Mouse (Mus musculus) heart, embryonic 16.5 days (tissue): ENCODE data around the gene Zbtb43. TPM values are rescaled to one million over a fixed set of nuclear protein-coding genes. Genes with fewer than 3 reads are reported as not detected.

Experiments used
- ATAC-seq: fragments of 200-750 bp; cut with Nextera tagmentation; replicated peaks from 2 replicates; pipeline ENCODE4 v1.8.0; 2017; ENCODE audit warnings: moderate number of reproducible peaks; ENCODE audit not compliant: insufficient read depth, low FRiP score; ENCODE audit errors: extremely low read depth
- H3K27ac ChIP-seq: fragments of 300-500 bp; sonication (generic); 2 replicates; pipeline ENCODE4 v1.5.1; 2014; ENCODE audit warnings: mild to moderate bottlenecking, low read length, control low read depth, moderate library complexity
- H3K27me3 ChIP-seq: fragments of 300-500 bp; sonication (generic); 2 replicates; pipeline ENCODE4 v1.6.1; 2014; ENCODE audit warnings: low read length, mixed read lengths; ENCODE audit not compliant: control insufficient read depth, insufficient read depth
- H3K36me3 ChIP-seq: fragments of 300-500 bp; sonication (generic); 2 replicates; pipeline ENCODE4 v1.6.1; 2014; ENCODE audit not compliant: control insufficient read depth, insufficient read depth
- H3K4me1 ChIP-seq: fragments of 300-500 bp; sonication (generic); 2 replicates; pipeline ENCODE4 v1.6.1; 2014; ENCODE audit warnings: low read length, mixed read lengths; ENCODE audit not compliant: control insufficient read depth, insufficient read depth
- H3K4me2 ChIP-seq: fragments of 300-500 bp; sonication (generic); 2 replicates; pipeline ENCODE4 v1.6.1; 2014; ENCODE audit warnings: low read depth, mild to moderate bottlenecking, control low read depth, low read length
- H3K4me3 ChIP-seq: fragments of 300-500 bp; sonication (generic); 2 replicates; pipeline ENCODE4 v1.5.1; 2014; ENCODE audit warnings: mild to moderate bottlenecking, control low read depth, low read length
- H3K9ac ChIP-seq: fragments of 300-500 bp; sonication (generic); 2 replicates; pipeline ENCODE4 v1.6.1; 2014; ENCODE audit warnings: low read length, control low read depth
- H3K9me3 ChIP-seq: fragments of 300-500 bp; sonication (generic); replicated peaks from 2 replicates; pipeline ENCODE4 v1.6.1; 2016; ENCODE audit warnings: low read length; ENCODE audit not compliant: control insufficient read depth
- WGBS: fragments of 180-500 bp; shearing (Covaris S2); extraction: QIAGEN DNeasy Blood & Tissue Kit; methylation state at CpG from one replicate; pipeline ENCODE4 v1.1.7; 2014; 5-methylcytosine and 5-hydroxymethylcytosine counted together
- polyA plus RNA-seq: library from polyadenylated mRNA; unstranded; fragments of >200 nt; fragmentation: Nextera tagmentation; extraction: Ambion mirVana; gene quantifications from 2 replicates; pipeline ENCODE4 v1.2.1, GENCODE M21; 2015

Zbtb43 gene
- polyA plus RNA-seq, 1 experiment from 2014 or later = 13.3 TPM

GRCm38 (mm10) chr2:33449119-33449873 lies 19.1 kb downstream of the Zbtb43 start:
- no peak for ATAC-seq
- Histone ChIP-seq H3K27me3 (no peaks in the 10 kb centered on the region), H3K4me3 (no peak overlapping the region), H3K4me2 (no peak overlapping the region), H3K27ac (no peak overlapping the region), H3K4me1 (peaks cover 25% of the 10 kb centered on the region), H3K36me3 (peaks cover 25% of the 10 kb centered on the region), H3K9me3 (no peaks in the 10 kb centered on the region), H3K9ac (no peak overlapping the region)
- WGBS = 90% methylated on average over 22 of the region's 22 CpGs

- Histone ChIP-seq H3K27me3 (no peaks in the 10 kb centered on the region), H3K4me2 (no peak overlapping the region), H3K27ac (no peak overlapping the region), H3K4me1 (peaks cover 17% of the 10 kb centered on the region), H3K9ac (no peak overlapping the region), H3K36me3 (peaks cover 12% of the 10 kb centered on the region), H3K9me3 (no peaks in the 10 kb centered on the region), H3K4me3 (no peak overlapping the region)
- no peak for ATAC-seq
- 57% methylated on average over 1 of the region's 1 CpGs for WGBS
Measured at GRCm38 (mm10) chr2:33446796-33447195, 21.6 kb downstream of the Zbtb43 start.

- Histone ChIP-seq H3K4me2 (no peak overlapping the region), H3K27me3 (no peaks in the 10 kb centered on the region), H3K4me1 (peaks cover 17% of the 10 kb centered on the region), H3K27ac (no peak overlapping the region), H3K36me3 (peaks cover 12% of the 10 kb centered on the region), H3K4me3 (no peak overlapping the region), H3K9me3 (no peaks in the 10 kb centered on the region), H3K9ac (no peak overlapping the region)
- ATAC-seq = no peak
- 93% methylated on average over 5 of the region's 5 CpGs for WGBS
Measured at GRCm38 (mm10) chr2:33445741-33446140, 22.6 kb downstream of the Zbtb43 start.

- H3K9me3 ChIP-seq = no peaks in the 10 kb centered on the region
- no peak overlapping the region for H3K4me3 ChIP-seq
- no peak overlapping the region for H3K9ac ChIP-seq
- H3K4me1 ChIP-seq = peaks cover 18% of the 10 kb centered on the region
- H3K4me2 ChIP-seq = no peak overlapping the region
- no peak for ATAC-seq
- 0 out of 2 replicates have a peak, but pooled peaks cover 2% of the 10 kb centered on the region for H3K27me3 ChIP-seq
- peaks cover 8% of the 10 kb centered on the region for H3K36me3 ChIP-seq
- H3K27ac ChIP-seq = peak overlapping the region; percentile 57
Measured at GRCm38 (mm10) chr2:33444862-33445261, 23.5 kb downstream of the Zbtb43 start.

- no peak overlapping the region for H3K4me3 ChIP-seq
- WGBS = 16% methylated on average over 5 of the region's 5 CpGs
- H3K27me3 ChIP-seq = 0 out of 2 replicates have a peak, but pooled peaks cover 2% of the 10 kb centered on the region
- no peaks in the 10 kb centered on the region for H3K9me3 ChIP-seq
- H3K4me1 ChIP-seq = peaks cover 20% of the 10 kb centered on the region
- H3K4me2 ChIP-seq = no peak overlapping the region
- H3K9ac ChIP-seq = no peak overlapping the region
- H3K27ac ChIP-seq = peak overlapping the region; percentile 63
- ATAC-seq = peak; percentile 90
- H3K36me3 ChIP-seq = peaks cover 3% of the 10 kb centered on the region; the same call in 1 of the 2 replicates
Measured at GRCm38 (mm10) chr2:33444358-33444757, 24.0 kb downstream of the Zbtb43 start.

GRCm38 (mm10) chr2:33442701-33443100 lies 25.7 kb downstream of the Zbtb43 start:
- Histone ChIP-seq H3K4me1 (peaks cover 20% of the 10 kb centered on the region), H3K4me2 (no peak overlapping the region), H3K9me3 (no peaks in the 10 kb centered on the region), H3K27ac (no peak overlapping the region), H3K36me3 (no peaks in the 10 kb centered on the region), H3K4me3 (no peak overlapping the region), H3K27me3 (0 out of 2 replicates have a peak, but pooled peaks cover 2% of the 10 kb centered on the region), H3K9ac (no peak overlapping the region)
- 43% methylated on average over 4 of the region's 4 CpGs for WGBS
- no peak for ATAC-seq

- Histone ChIP-seq H3K9ac (no peak overlapping the region), H3K4me3 (no peak overlapping the region), H3K36me3 (no peaks in the 10 kb centered on the region), H3K4me1 (peaks cover 22% of the 10 kb centered on the region), H3K4me2 (no peak overlapping the region), H3K27ac (no peak overlapping the region), H3K9me3 (no peaks in the 10 kb centered on the region), H3K27me3 (0 out of 2 replicates have a peak, but pooled peaks cover 2% of the 10 kb centered on the region)
- no peak for ATAC-seq
- WGBS = 42% methylated on average over 4 of the region's 4 CpGs
Measured at GRCm38 (mm10) chr2:33440893-33441292, 27.5 kb downstream of the Zbtb43 start.

- Histone ChIP-seq H3K4me3 (no peak overlapping the region), H3K9ac (no peak overlapping the region), H3K4me1 (peaks cover 23% of the 10 kb centered on the region), H3K9me3 (no peaks in the 10 kb centered on the region), H3K27ac (no peak overlapping the region), H3K36me3 (no peaks in the 10 kb centered on the region), H3K4me2 (no peak overlapping the region), H3K27me3 (0 out of 2 replicates have a peak, but pooled peaks cover 2% of the 10 kb centered on the region)
- WGBS = 29% methylated on average over 9 of the region's 9 CpGs
- ATAC-seq = no peak
Measured at GRCm38 (mm10) chr2:33439980-33440670, 28.2 kb downstream of the Zbtb43 start.

- no peak overlapping the region for H3K27ac ChIP-seq
- H3K4me1 ChIP-seq = peaks cover 16% of the 10 kb centered on the region
- H3K9ac ChIP-seq = no peak overlapping the region
Measured at GRCm38 (mm10) chr2:33439471-33439881, 28.9 kb downstream of the Zbtb43 start.

More at GRCm38 (mm10) chr2:33439471-33439881, 28.9 kb downstream of the Zbtb43 start:
- Histone ChIP-seq H3K4me3 (no peak overlapping the region), H3K9me3 (no peaks in the 10 kb centered on the region), H3K4me2 (no peak overlapping the region), H3K36me3 (no peaks in the 10 kb centered on the region), H3K27me3 (0 out of 2 replicates have a peak, but pooled peaks cover 2% of the 10 kb centered on the region)
- ATAC-seq = no peak
- 35% methylated on average over 8 of the region's 8 CpGs for WGBS
